Mouse (Mus musculus) liver, adult 2 months (tissue): ENCODE results near the gene Amh. TPM values are rescaled to one million over a fixed set of nuclear protein-coding genes. Genes with fewer than 3 reads are reported as not detected.
A peak's percentile ranks its signal among the peaks of the same experiment; 100 is the strongest.

ENCODE experiments used
- DNase-seq: peaks from one replicate; pipeline ENCODE4 v3.0.0-alpha.2; 2011; ENCODE audit warnings: low read depth, low spot score; ENCODE audit errors: extremely low read depth
- H3K27ac ChIP-seq: fragments of 200-500 bp; replicated peaks from 2 replicates; pipeline ENCODE4 v1.5.1; 2012; ENCODE audit warnings: low read depth, mild to moderate bottlenecking, control low read depth, inconsistent platforms, low read length; ENCODE audit not compliant: insufficient read depth
- H3K27me3 ChIP-seq: fragments of 200-500 bp; 2 replicates; pipeline ENCODE4 v1.6.1; 2012; ENCODE audit warnings: mild to moderate bottlenecking, moderate library complexity, low read length, inconsistent platforms; ENCODE audit not compliant: control insufficient read depth, insufficient read depth
- H3K36me3 ChIP-seq: fragments of 200-500 bp; 2 replicates; pipeline ENCODE4 v1.6.1; 2012; ENCODE audit warnings: low read length, inconsistent platforms; ENCODE audit not compliant: control insufficient read depth, insufficient read depth
- H3K4me1 ChIP-seq: fragments of 200-500 bp; 2 replicates; pipeline ENCODE4 v1.6.1; 2011; ENCODE audit warnings: low read length; ENCODE audit not compliant: control insufficient read depth, insufficient read depth
- H3K4me3 ChIP-seq: fragments of 200-500 bp; 2 replicates; pipeline ENCODE4 v1.5.1; 2011; ENCODE audit warnings: low read depth, mild to moderate bottlenecking, control low read depth, low read length, moderate library complexity; ENCODE audit not compliant: insufficient read depth
- H3K79me2 ChIP-seq: fragments of 200-500 bp; 2 replicates; pipeline ENCODE4 v1.6.1; 2012; ENCODE audit warnings: inconsistent platforms, mild to moderate bottlenecking, low read length, moderate library complexity; ENCODE audit not compliant: control insufficient read depth, insufficient read depth
- H3K9ac ChIP-seq: fragments of 200-500 bp; 2 replicates; pipeline ENCODE4 v1.6.1; 2012; ENCODE audit warnings: low read depth, mild to moderate bottlenecking, control low read depth, inconsistent platforms, low read length
- CTCF ChIP-seq: fragments of 200-500 bp; IDR thresholded peaks from 2 replicates; pipeline ENCODE4 v1.5.1; 2011; ENCODE audit warnings: low read depth, low read length, control low read depth
- POLR2A ChIP-seq: fragments of 200-500 bp; IDR thresholded peaks from 2 replicates; pipeline ENCODE4 v1.6.1; 2011; ENCODE audit warnings: low read length, control low read depth; ENCODE audit not compliant: insufficient read depth; ENCODE audit errors: extremely low read depth
- WGBS: fragments of 180-500 bp; shearing (Covaris S2); methylation state at CpG from one replicate; pipeline ENCODE4 v1.1.7; 2018; 5-methylcytosine and 5-hydroxymethylcytosine counted together
- polyA plus RNA-seq: library from polyadenylated mRNA; depleted of rRNA; stranded (reverse); fragments of >200 nt; gene quantifications from 2 replicates; pipeline ENCODE4 v1.2.3, GENCODE M21; 2012; rRNA removed
- total RNA-seq: library from RNA; depleted of rRNA; stranded (reverse); fragments of >200 nt; gene quantifications from 2 replicates; pipeline ENCODE4 v1.2.3, GENCODE M21; 2014; rRNA removed

Amh gene
- total and polyA plus RNA-seq, 2 experiments: 0.18 to 0.21 TPM

GRCm38 (mm10) chr10:80855749-80856073 is 50.7 kb downstream of the Amh start:
- Histone ChIP-seq H3K79me2 (peaks cover 30% of the 10 kb centered on the region), H3K27ac (peak overlapping the region; percentile 1), H3K9ac (peak overlapping the region; percentile 80), H3K4me3 (peak overlapping the region; percentile 80), H3K4me1 (peaks cover 6% of the 10 kb centered on the region), H3K36me3 (no peaks in the 10 kb centered on the region), H3K27me3 (no peaks in the 10 kb centered on the region)
- 4% methylated on average over 11 of the region's 11 CpGs for WGBS
- TF ChIP-seq POLR2A (no peak), CTCF (no peak)
- DNase-seq: peak; percentile 74

- H3K9ac ChIP-seq: no peak overlapping the region
- no peak overlapping the region for H3K4me3 ChIP-seq
These were observed 51.2 kb downstream of the Amh start for GRCm38 (mm10) chr10:80856267-80856666.

GRCm38 (mm10) chr10:80856908-80857307 is 51.9 kb downstream of the Amh start:
- H3K79me2 ChIP-seq: peaks cover 30% of the 10 kb centered on the region
- peaks cover 6% of the 10 kb centered on the region for H3K4me1 ChIP-seq
- no peaks in the 10 kb centered on the region for H3K36me3 ChIP-seq
- H3K27ac ChIP-seq: no peak overlapping the region
- TF ChIP-seq CTCF (no peak), POLR2A (no peak)
- DNase-seq: no peak
- no peaks in the 10 kb centered on the region for H3K27me3 ChIP-seq
- H3K4me3 ChIP-seq: no peak overlapping the region
- 89% methylated on average over 5 of the region's 5 CpGs for WGBS
- no peak overlapping the region for H3K9ac ChIP-seq

More at GRCm38 (mm10) chr10:80856267-80856666, 51.2 kb downstream of the Amh start:
- 70% methylated on average over 3 of the region's 3 CpGs for WGBS
- DNase-seq: peak; percentile 41
- peaks cover 30% of the 10 kb centered on the region for H3K79me2 ChIP-seq
- H3K4me1 ChIP-seq: peaks cover 6% of the 10 kb centered on the region
- H3K36me3 ChIP-seq: no peaks in the 10 kb centered on the region
- no peaks in the 10 kb centered on the region for H3K27me3 ChIP-seq
- TF ChIP-seq CTCF (no peak), POLR2A (no peak)
- H3K27ac ChIP-seq: no peak overlapping the region

Other genes with a start within 250 kb of the Amh start
- gene Rexo1, start 243.7 kb upstream of the Amh start, total RNA-seq: 4.4 and 5.5 TPM in 2 replicates
- gene Rexo1, start 243.7 kb upstream of the Amh start, polyA plus RNA-seq: 28.1 and 36.8 TPM in 2 replicates
- gene Klf16, start 227.9 kb upstream of the Amh start, total RNA-seq: 0.74 and 1.3 TPM in 2 replicates
- gene Klf16, start 227.9 kb upstream of the Amh start, polyA plus RNA-seq: 4.2 and 5.5 TPM in 2 replicates
- 45.7 and 59.3 TPM in 2 replicates for gene Abhd17a, start 214.9 kb upstream of the Amh start, total RNA-seq
- 194 and 205 TPM in 2 replicates for gene Abhd17a, start 214.9 kb upstream of the Amh start, polyA plus RNA-seq
- 7.6 and 11.4 TPM in 2 replicates for gene Scamp4, start 202.4 kb upstream of the Amh start, total RNA-seq
- gene Scamp4, start 202.4 kb upstream of the Amh start, polyA plus RNA-seq: 61.2 and 63.2 TPM in 2 replicates
- 0.28 and 1.4 TPM in 2 replicates for gene Adat3, start 202.4 kb upstream of the Amh start, total RNA-seq
- gene Adat3, start 202.4 kb upstream of the Amh start, polyA plus RNA-seq: 3.3 and 5.5 TPM in 2 replicates
- 0.28 and 0.34 TPM in 2 replicates for gene Gm49322, start 199.2 kb upstream of the Amh start, total RNA-seq
- 0.54 and 0.70 TPM in 2 replicates for gene Gm49322, start 199.2 kb upstream of the Amh start, polyA plus RNA-seq
- gene Csnk1g2, start 182.4 kb upstream of the Amh start, total RNA-seq: 54.4 and 56.1 TPM in 2 replicates
- gene Csnk1g2, start 182.4 kb upstream of the Amh start, polyA plus RNA-seq: 110 and 123 TPM in 2 replicates
- 16.2 and 19.7 TPM in 2 replicates for gene Btbd2, start 148.2 kb upstream of the Amh start, total RNA-seq
- 36.1 and 36.8 TPM in 2 replicates for gene Btbd2, start 148.2 kb upstream of the Amh start, polyA plus RNA-seq
- 88.6 and 119 TPM in 2 replicates for gene Mknk2, start 127.1 kb upstream of the Amh start, total RNA-seq
- gene Mknk2, start 127.1 kb upstream of the Amh start, polyA plus RNA-seq: 87.0 and 116 TPM in 2 replicates
- 3.5 and 5.2 TPM in 2 replicates for gene Mob3a, start 103.3 kb upstream of the Amh start, total RNA-seq
- gene Mob3a, start 103.3 kb upstream of the Amh start, polyA plus RNA-seq: 6.1 TPM in 2 replicates
- gene Izumo4, start 103.1 kb upstream of the Amh start, total RNA-seq: 17.2 and 18.3 TPM in 2 replicates
- 42.5 and 49.7 TPM in 2 replicates for gene Izumo4, start 103.1 kb upstream of the Amh start, polyA plus RNA-seq
- gene Ap3d1, start 63.0 kb upstream of the Amh start, total RNA-seq: 22.3 and 35.2 TPM in 2 replicates
- gene Ap3d1, start 63.0 kb upstream of the Amh start, polyA plus RNA-seq: 38.1 and 49.2 TPM in 2 replicates
- gene Dot1l, start 50.0 kb upstream of the Amh start, total RNA-seq: 2.4 and 3.6 TPM in 2 replicates
- gene Dot1l, start 50.0 kb upstream of the Amh start, polyA plus RNA-seq: 13.0 and 14.8 TPM in 2 replicates
- gene Sf3a2, start 7.0 kb upstream of the Amh start, total RNA-seq: 6.7 and 8.6 TPM in 2 replicates
- 12.7 and 17.8 TPM in 2 replicates for gene Sf3a2, start 7.0 kb upstream of the Amh start, polyA plus RNA-seq
- 16.0 and 17.4 TPM in 2 replicates for gene Plekhj1, start 6.6 kb upstream of the Amh start, total RNA-seq
- gene Plekhj1, start 6.6 kb upstream of the Amh start, polyA plus RNA-seq: 29.4 and 42.2 TPM in 2 replicates
- not detected in 2 replicates for gene Jsrp1, start 8.3 kb downstream of the Amh start, total RNA-seq
- not detected in 2 replicates for gene Jsrp1, start 8.3 kb downstream of the Amh start, polyA plus RNA-seq
- 527 and 614 TPM in 2 replicates for gene Oaz1, start 21.4 kb downstream of the Amh start, total RNA-seq
- gene Oaz1, start 21.4 kb downstream of the Amh start, polyA plus RNA-seq: 1,187 and 1,294 TPM in 2 replicates
- gene Lingo3, start 38.8 kb downstream of the Amh start, total RNA-seq: not detected in 2 replicates
- gene Lingo3, start 38.8 kb downstream of the Amh start, polyA plus RNA-seq: 0.05 TPM in 1 of 2 replicates, not detected in the other
- gene Lsm7, start 50.0 kb downstream of the Amh start, total RNA-seq: 61.3 and 61.6 TPM in 2 replicates
- 62.1 and 75.1 TPM in 2 replicates for gene Lsm7, start 50.0 kb downstream of the Amh start, polyA plus RNA-seq
- gene Sppl2b, start 50.0 kb downstream of the Amh start, total RNA-seq: 6.5 and 10.4 TPM in 2 replicates
- 40.1 and 40.5 TPM in 2 replicates for gene Sppl2b, start 50.0 kb downstream of the Amh start, polyA plus RNA-seq
- under 0.01 and 0.09 TPM in 2 replicates for gene Tmprss9, start 66.6 kb downstream of the Amh start, total RNA-seq
- 0.04 and 0.05 TPM in 2 replicates for gene Tmprss9, start 66.6 kb downstream of the Amh start, polyA plus RNA-seq
- gene Timm13, start 95.7 kb downstream of the Amh start, total RNA-seq: 79.9 and 87.7 TPM in 2 replicates
- gene Timm13, start 95.7 kb downstream of the Amh start, polyA plus RNA-seq: 369 and 388 TPM in 2 replicates
- 3.2 and 3.3 TPM in 2 replicates for gene Lmnb2, start 113.0 kb downstream of the Amh start, total RNA-seq
- gene Lmnb2, start 113.0 kb downstream of the Amh start, polyA plus RNA-seq: 5.5 and 6.6 TPM in 2 replicates
- 2.1 and 8.3 TPM in 2 replicates for gene Gadd45b, start 124.8 kb downstream of the Amh start, total RNA-seq
- gene Gadd45b, start 124.8 kb downstream of the Amh start, polyA plus RNA-seq: 1.4 and 1.8 TPM in 2 replicates
- gene Gng7, start 209.7 kb downstream of the Amh start, total RNA-seq: 0.09 and 0.13 TPM in 2 replicates
- 0.65 TPM in 2 replicates for gene Gng7, start 209.7 kb downstream of the Amh start, polyA plus RNA-seq
- 0.07 TPM in 1 of 2 replicates, not detected in the other for gene Diras1, start 220.4 kb downstream of the Amh start, total RNA-seq
- not detected in 2 replicates for gene Diras1, start 220.4 kb downstream of the Amh start, polyA plus RNA-seq
- 6.1 and 6.9 TPM in 2 replicates for gene Slc39a3, start 232.2 kb downstream of the Amh start, total RNA-seq
- gene Slc39a3, start 232.2 kb downstream of the Amh start, polyA plus RNA-seq: 13.2 and 14.1 TPM in 2 replicates